Mouse (Mus musculus) cerebellum, adult 8-10 months (tissue): ENCODE data around the gene 2810006K23Rik.
"Not testable (repeated sequence)": the region's sequence is repeated elsewhere in the genome, so short reads cannot be mapped to it uniquely, and the experiment has no call there.

Source experiments
- DNase-seq: peaks from one replicate; pipeline ENCODE4 v3.0.0; 2022

The 2810006K23Rik gene

GRCm38 (mm10) chr5:124327510-124328364 lies at the start of gene 2810006K23Rik, which contains the start of gene Mphosph9:
Gene 2810006K23Rik, plus strand, starts transcription at chr5:124328089.
Gene Mphosph9, minus strand, starts transcription at chr5:124327972.
- DNase-seq = peak; percentile 99

- DNase-seq = no peak
Measured at GRCm38 (mm10) chr5:124282854-124283253, 45.0 kb upstream of the 2810006K23Rik start.

GRCm38 (mm10) chr5:124284330-124284729 lies 43.6 kb upstream of the 2810006K23Rik start:
- DNase-seq = no peak

- no peak for DNase-seq
Measured at GRCm38 (mm10) chr5:124287616-124288247, 40.2 kb upstream of the 2810006K23Rik start.

- no peak for DNase-seq
Measured at GRCm38 (mm10) chr5:124290216-124290615, 37.7 kb upstream of the 2810006K23Rik start.

- no peak for DNase-seq
Measured at GRCm38 (mm10) chr5:124293967-124294366, 33.9 kb upstream of the 2810006K23Rik start.

- no peak for DNase-seq
Measured at GRCm38 (mm10) chr5:124296475-124296874, 31.4 kb upstream of the 2810006K23Rik start.

GRCm38 (mm10) chr5:124299307-124299706 lies 28.6 kb upstream of the 2810006K23Rik start:
- peak; percentile 28 for DNase-seq

- DNase-seq = no peak
Measured at GRCm38 (mm10) chr5:124300132-124300531, 27.8 kb upstream of the 2810006K23Rik start.

- not testable (repeated sequence) for DNase-seq
Measured at GRCm38 (mm10) chr5:124302853-124303252, 25.0 kb upstream of the 2810006K23Rik start.

- DNase-seq = no peak
Measured at GRCm38 (mm10) chr5:124309155-124309554, 18.7 kb upstream of the 2810006K23Rik start.

- no peak for DNase-seq
Measured at GRCm38 (mm10) chr5:124310091-124310490, 17.8 kb upstream of the 2810006K23Rik start.

- no peak for DNase-seq
Measured at GRCm38 (mm10) chr5:124315498-124315897, 12.4 kb upstream of the 2810006K23Rik start.

- DNase-seq = peak; percentile 84
Measured at GRCm38 (mm10) chr5:124315941-124316340, 11.9 kb upstream of the 2810006K23Rik start.

GRCm38 (mm10) chr5:124317648-124318047 lies 10.2 kb upstream of the 2810006K23Rik start:
- no peak for DNase-seq

- no peak for DNase-seq
Measured at GRCm38 (mm10) chr5:124326829-124327228, 1.1 kb upstream of the 2810006K23Rik start.

- no peak for DNase-seq
Measured at GRCm38 (mm10) chr5:124330086-124330485, 2.2 kb downstream of the 2810006K23Rik start.

- DNase-seq = no peak
Measured at GRCm38 (mm10) chr5:124334392-124334791, 6.5 kb downstream of the 2810006K23Rik start.

GRCm38 (mm10) chr5:124337103-124337502 lies 9.2 kb downstream of the 2810006K23Rik start:
- DNase-seq = no peak

- no peak for DNase-seq
Measured at GRCm38 (mm10) chr5:124337909-124338308, 10.0 kb downstream of the 2810006K23Rik start.

GRCm38 (mm10) chr5:124338791-124339190 lies 10.9 kb downstream of the 2810006K23Rik start:
- peak; percentile 71 for DNase-seq

GRCm38 (mm10) chr5:124341753-124342339 lies 14.0 kb downstream of the 2810006K23Rik start:
- not testable (repeated sequence) for DNase-seq

GRCm38 (mm10) chr5:124342897-124343296 lies 15.0 kb downstream of the 2810006K23Rik start:
- no peak for DNase-seq
